Mouse (Mus musculus) spleen, adult 2 months (tissue): ENCODE data around the gene Lama5.

Source experiments
- CTCF ChIP-seq: fragments of 200-500 bp; IDR thresholded peaks from 2 replicates; pipeline ENCODE4 v1.5.1; 2011; ENCODE audit warnings: mild to moderate bottlenecking, inconsistent platforms; ENCODE audit not compliant: insufficient read depth, insufficient read length, insufficient replicate concordance; ENCODE audit errors: extremely low read depth
- POLR2A ChIP-seq: fragments of 200-500 bp; IDR thresholded peaks from 2 replicates; pipeline ENCODE4 v1.6.1; 2011; ENCODE audit warnings: low read depth, low read length, inconsistent platforms

DNA sequence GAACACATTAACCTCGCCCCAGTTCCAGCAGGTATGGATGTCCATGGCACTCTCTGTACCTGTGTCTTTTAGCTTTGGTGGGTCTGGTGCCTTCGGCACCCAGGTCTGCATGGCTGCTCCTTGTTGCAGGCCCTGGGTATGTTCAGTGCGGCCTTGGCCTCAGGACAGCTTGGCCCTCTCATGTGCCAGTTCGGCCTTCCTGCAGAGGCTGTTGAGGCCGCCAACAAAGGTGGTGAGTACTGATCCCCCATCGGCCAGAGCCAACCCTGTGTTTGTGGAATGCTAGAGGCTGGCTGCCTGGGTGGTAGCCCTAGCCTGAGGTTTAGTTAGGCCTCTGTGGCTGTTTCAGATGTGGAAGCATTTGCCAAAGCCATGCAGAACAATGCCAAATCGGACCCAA is 49.9 kb downstream of the Lama5 start:
- TF ChIP-seq CTCF = no peak
- TF ChIP-seq POLR2A = no peak
